Mouse (Mus musculus) cerebellum, adult (tissue): ENCODE results near the gene Lamc1.
A peak's percentile ranks its signal among the peaks of the same experiment; 100 is the strongest.

Source experiments
- ATAC-seq: cut with Nextera tagmentation; 2 replicates; pipeline ENCODE4 v1.9.2; 2017; ENCODE audit warnings: mild to moderate bottlenecking, moderate library complexity, mixed read lengths; ENCODE audit not compliant: insufficient number of reproducible peaks, low FRiP score, low TSS enrichment

Gene Lamc1

GRCm38 (mm10) chr1:153333296-153334121 is 923 bp upstream of the Lamc1 start:
- peak; percentile 69 for ATAC-seq

GRCm38 (mm10) chr1:153331796-153332443 is 666 bp downstream of the Lamc1 start:
- peak; percentile 73 for ATAC-seq

GRCm38 (mm10) chr1:153331206-153331605 is 1.4 kb downstream of the Lamc1 start:
- ATAC-seq: no peak

GRCm38 (mm10) chr1:153329306-153329705 is 3.3 kb downstream of the Lamc1 start:
- no peak for ATAC-seq

- no peak for ATAC-seq
Observed at GRCm38 (mm10) chr1:153327063-153327462, 5.5 kb downstream of the Lamc1 start.

GRCm38 (mm10) chr1:153326226-153326625 is 6.4 kb downstream of the Lamc1 start:
- no peak for ATAC-seq

- ATAC-seq: no peak
Observed at GRCm38 (mm10) chr1:153321404-153321803, 11.2 kb downstream of the Lamc1 start.

- no peak for ATAC-seq
Observed at GRCm38 (mm10) chr1:153320554-153321147, 11.9 kb downstream of the Lamc1 start.

GRCm38 (mm10) chr1:153320121-153320520 is 12.5 kb downstream of the Lamc1 start:
- no peak for ATAC-seq

- no peak for ATAC-seq
Observed at GRCm38 (mm10) chr1:153318741-153319140, 13.8 kb downstream of the Lamc1 start.

- ATAC-seq: no peak
Observed at GRCm38 (mm10) chr1:153318287-153318686, 14.3 kb downstream of the Lamc1 start.

GRCm38 (mm10) chr1:153317486-153318260 is 14.9 kb downstream of the Lamc1 start:
- ATAC-seq: no peak

GRCm38 (mm10) chr1:153316956-153317355 is 15.6 kb downstream of the Lamc1 start:
- no peak for ATAC-seq

- no peak for ATAC-seq
Observed at GRCm38 (mm10) chr1:153316286-153316685, 16.3 kb downstream of the Lamc1 start.

GRCm38 (mm10) chr1:153315121-153315520 is 17.5 kb downstream of the Lamc1 start:
- no peak for ATAC-seq

GRCm38 (mm10) chr1:153312992-153313391 is 19.6 kb downstream of the Lamc1 start:
- no peak for ATAC-seq

GRCm38 (mm10) chr1:153310190-153310589 is 22.4 kb downstream of the Lamc1 start:
- no peak for ATAC-seq

GRCm38 (mm10) chr1:153309310-153309709 is 23.3 kb downstream of the Lamc1 start:
- no peak for ATAC-seq

- ATAC-seq: no peak
Observed at GRCm38 (mm10) chr1:153308915-153309296, 23.7 kb downstream of the Lamc1 start.

GRCm38 (mm10) chr1:153308179-153308914 is 24.2 kb downstream of the Lamc1 start:
- ATAC-seq: peak; percentile 45; the same call in 1 of the 2 replicates
